Mouse (Mus musculus) ES-E14 (cell line): ENCODE measurements around the gene Zfp612.

Source experiments
- CHD2 ChIP-seq: IDR thresholded peaks from 2 replicates; pipeline ENCODE4 v1.6.1; 2014; ENCODE audit warnings: mild to moderate bottlenecking, low read depth, low read length, inconsistent platforms
- HCFC1 ChIP-seq: IDR thresholded peaks from 2 replicates; pipeline ENCODE4 v1.6.1; 2012; ENCODE audit warnings: low read length, inconsistent platforms, borderline replicate concordance; ENCODE audit not compliant: insufficient read depth
- MAFK ChIP-seq: IDR thresholded peaks from 2 replicates; pipeline ENCODE4 v1.6.1; 2014; ENCODE audit warnings: mild to moderate bottlenecking, low read depth, low read length, inconsistent platforms; ENCODE audit not compliant: insufficient read depth
- ZC3H11A ChIP-seq: IDR thresholded peaks from 2 replicates; pipeline ENCODE4 v1.6.1; 2012; ENCODE audit warnings: low read depth, mild to moderate bottlenecking, inconsistent platforms, low read length, borderline replicate concordance
- ZNF384 ChIP-seq: IDR thresholded peaks from 2 replicates; pipeline ENCODE4 v1.6.1; 2012; ENCODE audit warnings: low read depth, low read length, inconsistent platforms

GRCm38 (mm10) chr8:110134236-110134635 lies 54.7 kb downstream of the Zfp612 start:
- TF ChIP-seq CHD2 (no peak), HCFC1 (no peak), ZC3H11A (no peak), ZNF384 (no peak), MAFK (no peak)
